Mouse (Mus musculus) bone marrow, adult 2 months (tissue): ENCODE data around the gene Cd274.

Source experiments
- CTCF ChIP-seq: fragments of 200-500 bp; IDR thresholded peaks from 2 replicates; pipeline ENCODE4 v1.5.1; 2011; ENCODE audit warnings: low read length, control low read depth; ENCODE audit not compliant: control insufficient read depth, insufficient read depth
- POLR2A ChIP-seq: fragments of 200-500 bp; IDR thresholded peaks from 2 replicates; pipeline ENCODE4 v1.6.1; 2011; ENCODE audit warnings: low read depth, mild to moderate bottlenecking, control low read depth, low read length, borderline replicate concordance; ENCODE audit not compliant: control insufficient read depth

- TF ChIP-seq CTCF (no peak), POLR2A (no peak)
These were observed 786 bp downstream of the Cd274 start for GRCm38 (mm10) chr19:29368041-29368440.
